Mouse (Mus musculus): ENCODE results near the gene Rpl35a. TPM values are rescaled to one million over a fixed set of nuclear protein-coding genes. Genes with fewer than 3 reads are reported as not detected.

The Rpl35a gene
- polyA plus RNA-seq, 1 experiment from 2014 or later, result 1,206 TPM

- Histone ChIP-seq H3K9me3 (ENCODE audit: control insufficient read depth, low read length) (no peaks in the 10 kb centered on the region), H3K27me3 (replicated peaks; ENCODE audit: control insufficient read depth, insufficient read depth, low read length) (no peaks in the 10 kb centered on the region), H3K4me3 (ENCODE audit: low read depth, low read length) (no peak overlapping the region), H3K9ac (ENCODE audit: low read length) (no peak overlapping the region), H3K4me1 (replicated peaks; ENCODE audit: control insufficient read depth, insufficient read depth, low read length) (no peaks in the 10 kb centered on the region), H3K4me2 (ENCODE audit: low read length) (no peak overlapping the region), H3K27ac (ENCODE audit: low read depth) (no peak overlapping the region), H3K36me3 (ENCODE audit: control insufficient read depth, insufficient read depth, low read length) (peaks cover 27% of the 10 kb centered on the region)
- DNase-seq (ENCODE audit: low spot score) (no peak), ATAC-seq (replicated peaks; ENCODE audit: low FRiP score, low TSS enrichment, low read depth) (no peak)
- 72% methylated on average over 5 of the region's 5 CpGs for WGBS
These were observed 38.4 kb upstream of the Rpl35a start for GRCm38 (mm10) chr16:33017677-33018349.

- ATAC-seq (replicated peaks; ENCODE audit: low FRiP score, low TSS enrichment, low read depth) (no peak), DNase-seq (ENCODE audit: low spot score) (no peak)
- Histone ChIP-seq H3K4me2 (ENCODE audit: low read length) (no peak overlapping the region), H3K27ac (ENCODE audit: low read depth) (no peak overlapping the region), H3K36me3 (ENCODE audit: control insufficient read depth, insufficient read depth, low read length) (peaks cover 12% of the 10 kb centered on the region), H3K9ac (ENCODE audit: low read length) (no peak overlapping the region), H3K27me3 (replicated peaks; ENCODE audit: control insufficient read depth, insufficient read depth, low read length) (no peaks in the 10 kb centered on the region), H3K4me1 (replicated peaks; ENCODE audit: control insufficient read depth, insufficient read depth, low read length) (no peaks in the 10 kb centered on the region), H3K4me3 (ENCODE audit: low read depth, low read length) (no peak overlapping the region), H3K9me3 (ENCODE audit: control insufficient read depth, low read length) (no peaks in the 10 kb centered on the region)
- 67% methylated on average over 21 of the region's 21 CpGs for WGBS
These were observed 37.0 kb upstream of the Rpl35a start for GRCm38 (mm10) chr16:33019117-33019770.

GRCm38 (mm10) chr16:33021381-33021780 lies 34.9 kb upstream of the Rpl35a start:
- ATAC-seq (replicated peaks; ENCODE audit: low FRiP score, low TSS enrichment, low read depth) (no peak), DNase-seq (ENCODE audit: low spot score) (no peak)
- H3K9ac ChIP-seq (ENCODE audit: low read length), result no peak overlapping the region
- no peak overlapping the region for H3K27ac ChIP-seq (ENCODE audit: low read depth)
- no peaks in the 10 kb centered on the region for H3K4me1 ChIP-seq (replicated peaks; ENCODE audit: control insufficient read depth, insufficient read depth, low read length)
- H3K4me3 ChIP-seq (ENCODE audit: low read depth, low read length), result no peak overlapping the region
- H3K36me3 ChIP-seq (ENCODE audit: control insufficient read depth, insufficient read depth, low read length), result 0 out of 2 replicates have a peak, but pooled peaks cover 5% of the 10 kb centered on the region
- no peak overlapping the region for H3K4me2 ChIP-seq (ENCODE audit: low read length)
- H3K27me3 ChIP-seq (replicated peaks; ENCODE audit: control insufficient read depth, insufficient read depth, low read length), result no peaks in the 10 kb centered on the region
- no peaks in the 10 kb centered on the region for H3K9me3 ChIP-seq (ENCODE audit: control insufficient read depth, low read length)
- 80% methylated on average over 3 of the region's 3 CpGs for WGBS

DNA sequence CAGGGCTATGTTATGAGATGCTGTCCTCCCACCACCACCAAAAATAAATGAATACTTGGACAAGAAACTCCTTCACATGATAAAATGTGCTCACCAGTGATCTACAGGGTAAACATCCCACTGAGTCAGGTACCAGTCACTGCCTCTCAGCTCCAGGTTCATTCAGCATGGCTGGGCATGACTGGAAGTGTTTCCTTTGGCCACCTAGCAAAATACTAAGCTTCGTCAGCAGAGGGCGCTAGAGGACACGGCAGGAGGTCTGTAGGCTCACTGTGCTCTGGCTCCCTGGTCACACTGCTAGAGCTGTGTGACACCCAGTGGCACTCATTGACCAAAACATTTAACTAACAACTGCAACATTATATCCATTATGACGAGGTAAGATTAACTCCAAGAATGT lies 32.5 kb upstream of the Rpl35a start:
- H3K4me1 ChIP-seq (replicated peaks; ENCODE audit: control insufficient read depth, insufficient read depth, low read length), result no peaks in the 10 kb centered on the region
- no peaks in the 10 kb centered on the region for H3K36me3 ChIP-seq (ENCODE audit: control insufficient read depth, insufficient read depth, low read length)
- H3K4me2 ChIP-seq (ENCODE audit: low read length), result no peak overlapping the region
- ATAC-seq (replicated peaks; ENCODE audit: low FRiP score, low TSS enrichment, low read depth) (0 out of 2 replicates have a peak, but pooled peaks have one; percentile 66), DNase-seq (ENCODE audit: low spot score) (peak; percentile 93)
- H3K9ac ChIP-seq (ENCODE audit: low read length), result no peak overlapping the region
- H3K27ac ChIP-seq (ENCODE audit: low read depth), result no peak overlapping the region
- no peaks in the 10 kb centered on the region for H3K27me3 ChIP-seq (replicated peaks; ENCODE audit: control insufficient read depth, insufficient read depth, low read length)
- no peak overlapping the region for H3K4me3 ChIP-seq (ENCODE audit: low read depth, low read length)
- WGBS, result 5% methylated on average over 4 of the region's 4 CpGs
- H3K9me3 ChIP-seq (ENCODE audit: control insufficient read depth, low read length), result no peaks in the 10 kb centered on the region

GRCm38 (mm10) chr16:33024456-33025104 lies 31.7 kb upstream of the Rpl35a start:
- Histone ChIP-seq H3K4me2 (ENCODE audit: low read length) (no peak overlapping the region), H3K9me3 (ENCODE audit: control insufficient read depth, low read length) (no peaks in the 10 kb centered on the region), H3K27me3 (replicated peaks; ENCODE audit: control insufficient read depth, insufficient read depth, low read length) (no peaks in the 10 kb centered on the region), H3K4me1 (replicated peaks; ENCODE audit: control insufficient read depth, insufficient read depth, low read length) (no peaks in the 10 kb centered on the region), H3K36me3 (ENCODE audit: control insufficient read depth, insufficient read depth, low read length) (no peaks in the 10 kb centered on the region), H3K4me3 (ENCODE audit: low read depth, low read length) (no peak overlapping the region), H3K9ac (ENCODE audit: low read length) (no peak overlapping the region), H3K27ac (ENCODE audit: low read depth) (no peak overlapping the region)
- DNase-seq (ENCODE audit: low spot score) (no peak), ATAC-seq (replicated peaks; ENCODE audit: low FRiP score, low TSS enrichment, low read depth) (no peak)
- WGBS, result 63% methylated on average over 8 of the region's 8 CpGs

DNA sequence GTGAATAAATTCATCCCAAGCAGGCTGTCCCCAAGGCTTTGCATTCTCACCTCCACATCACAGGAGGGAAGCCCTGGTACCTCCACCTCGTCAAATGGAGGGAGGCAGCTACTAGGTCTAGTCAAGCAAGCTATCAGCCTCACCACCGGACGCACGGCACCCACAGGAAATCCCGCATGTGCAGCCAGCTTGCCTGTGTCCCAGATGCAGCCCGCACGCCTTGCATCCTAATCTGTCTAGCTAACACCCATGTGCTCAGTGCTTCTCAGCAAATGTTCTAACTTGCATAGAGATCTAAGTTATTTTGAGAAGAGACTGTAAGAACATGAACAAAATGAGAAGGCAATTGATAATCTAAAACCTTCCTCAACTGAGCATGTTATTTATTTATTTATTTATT lies 29.9 kb upstream of the Rpl35a start:
- Histone ChIP-seq H3K4me1 (replicated peaks; ENCODE audit: control insufficient read depth, insufficient read depth, low read length) (no peaks in the 10 kb centered on the region), H3K4me3 (ENCODE audit: low read depth, low read length) (no peak overlapping the region), H3K4me2 (ENCODE audit: low read length) (no peak overlapping the region), H3K27me3 (replicated peaks; ENCODE audit: control insufficient read depth, insufficient read depth, low read length) (no peaks in the 10 kb centered on the region), H3K27ac (ENCODE audit: low read depth) (no peak overlapping the region), H3K9ac (ENCODE audit: low read length) (no peak overlapping the region), H3K9me3 (ENCODE audit: control insufficient read depth, low read length) (no peaks in the 10 kb centered on the region), H3K36me3 (ENCODE audit: control insufficient read depth, insufficient read depth, low read length) (no peaks in the 10 kb centered on the region)
- WGBS, result 82% methylated on average over 7 of the region's 7 CpGs
- no peak for ATAC-seq (replicated peaks; ENCODE audit: low FRiP score, low TSS enrichment, low read depth)
- no peak for DNase-seq (ENCODE audit: low spot score)

GRCm38 (mm10) chr16:33036006-33036405 lies 20.2 kb upstream of the Rpl35a start:
- H3K27ac ChIP-seq (ENCODE audit: low read depth), result no peak overlapping the region
- H3K27me3 ChIP-seq (replicated peaks; ENCODE audit: control insufficient read depth, insufficient read depth, low read length), result no peaks in the 10 kb centered on the region
- H3K36me3 ChIP-seq (ENCODE audit: control insufficient read depth, insufficient read depth, low read length), result no peaks in the 10 kb centered on the region
- 70% methylated on average over 4 of the region's 4 CpGs for WGBS
- DNase-seq (ENCODE audit: low spot score) (no peak), ATAC-seq (replicated peaks; ENCODE audit: low FRiP score, low TSS enrichment, low read depth) (no peak)
- H3K9me3 ChIP-seq (ENCODE audit: control insufficient read depth, low read length), result no peaks in the 10 kb centered on the region
- H3K4me3 ChIP-seq (ENCODE audit: low read depth, low read length), result no peak overlapping the region
- H3K4me1 ChIP-seq (replicated peaks; ENCODE audit: control insufficient read depth, insufficient read depth, low read length), result no peaks in the 10 kb centered on the region
- no peak overlapping the region for H3K4me2 ChIP-seq (ENCODE audit: low read length)
- no peak overlapping the region for H3K9ac ChIP-seq (ENCODE audit: low read length)

DNA sequence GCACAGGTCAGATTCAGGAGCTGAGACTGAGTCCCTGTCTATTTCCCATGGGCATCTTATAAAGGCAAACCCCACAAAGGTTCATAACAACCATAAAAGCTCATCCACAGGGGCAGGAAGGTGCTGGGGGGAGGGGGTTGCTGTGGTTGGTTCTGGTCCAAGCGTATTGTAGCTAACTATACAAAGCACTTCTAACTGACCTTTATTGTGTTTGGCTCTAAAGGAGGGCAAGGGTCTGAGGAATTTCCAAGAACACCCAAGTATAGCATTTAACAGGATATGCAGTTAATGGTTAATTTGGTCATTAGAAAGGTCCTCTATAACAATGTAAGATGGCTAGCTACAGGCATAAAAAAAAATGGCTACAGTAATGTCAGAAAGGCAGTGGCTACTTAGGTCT lies 13.6 kb upstream of the Rpl35a start:
- H3K27me3 ChIP-seq (replicated peaks; ENCODE audit: control insufficient read depth, insufficient read depth, low read length), result no peaks in the 10 kb centered on the region
- no peak overlapping the region for H3K4me2 ChIP-seq (ENCODE audit: low read length)
- no peaks in the 10 kb centered on the region for H3K4me1 ChIP-seq (replicated peaks; ENCODE audit: control insufficient read depth, insufficient read depth, low read length)
- no peak overlapping the region for H3K9ac ChIP-seq (ENCODE audit: low read length)
- no peaks in the 10 kb centered on the region for H3K9me3 ChIP-seq (ENCODE audit: control insufficient read depth, low read length)
- no peaks in the 10 kb centered on the region for H3K36me3 ChIP-seq (ENCODE audit: control insufficient read depth, insufficient read depth, low read length)
- ATAC-seq (replicated peaks; ENCODE audit: low FRiP score, low TSS enrichment, low read depth) (no peak), DNase-seq (ENCODE audit: low spot score) (no peak)
- WGBS, result 93% methylated on average over 1 of the region's 1 CpGs
- no peak overlapping the region for H3K27ac ChIP-seq (ENCODE audit: low read depth)
- H3K4me3 ChIP-seq (ENCODE audit: low read depth, low read length), result no peak overlapping the region
